Mouse (Mus musculus): ENCODE measurements around the gene Ptrhd1. TPM values are rescaled to one million over a fixed set of nuclear protein-coding genes. Genes with fewer than 3 reads are reported as not detected.

Gene Ptrhd1
- polyA plus RNA-seq, 1 experiment from 2014 or later = 6.4 TPM

DNA sequence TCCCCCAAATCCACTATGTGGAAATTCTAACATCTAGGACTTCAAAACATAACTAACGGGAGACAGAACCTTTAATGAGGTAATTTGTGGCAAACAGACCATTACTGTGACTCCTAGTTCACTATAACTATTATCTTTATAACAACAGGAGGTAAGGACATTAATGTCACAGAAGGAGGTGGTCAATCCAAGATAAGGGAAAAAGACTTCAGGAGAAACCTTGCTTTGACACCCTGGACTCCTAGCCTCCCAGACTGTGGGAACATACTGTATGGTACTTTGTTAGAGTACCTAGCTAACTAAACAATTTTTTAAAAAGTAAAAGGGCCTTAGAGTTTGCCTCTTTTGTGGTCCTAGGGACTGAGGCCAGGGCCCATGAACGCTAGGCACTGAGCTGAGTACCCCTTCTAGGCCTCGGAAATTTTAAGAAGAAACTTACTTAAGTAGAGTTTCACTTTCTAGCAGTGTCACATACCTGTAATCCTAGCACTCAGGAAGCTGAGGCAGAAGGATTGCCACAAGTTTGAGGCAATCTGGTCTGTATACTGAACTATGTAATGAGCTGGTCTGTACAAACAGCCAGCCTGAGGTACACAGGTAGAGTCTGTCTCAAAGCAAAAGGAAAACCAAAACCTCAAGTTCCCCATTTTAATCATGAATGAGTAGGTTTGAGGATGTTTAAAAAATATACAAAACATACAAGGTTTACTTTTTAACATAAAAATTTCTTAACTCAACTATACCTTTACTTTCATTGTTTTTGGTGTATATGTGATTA, 45.3 kb downstream of the Ptrhd1 start:
- no peak overlapping the region for H3K4me3 ChIP-seq (ENCODE audit: low read depth, low read length)
- H3K27ac ChIP-seq (ENCODE audit: low read depth, low read length) = no peak overlapping the region
- no peak overlapping the region for H3K4me2 ChIP-seq (ENCODE audit: low read depth, low read length)
- no peak for ATAC-seq (ENCODE audit: low read depth)
- WGBS = 92% methylated on average over 3 of the region's 3 CpGs
- no peaks in the 10 kb centered on the region for H3K27me3 ChIP-seq (ENCODE audit: control insufficient read depth, insufficient read depth, low read length)
- no peaks in the 10 kb centered on the region for H3K4me1 ChIP-seq (ENCODE audit: control insufficient read depth, insufficient read depth, low read length)
- H3K9ac ChIP-seq (replicated peaks; ENCODE audit: low read depth, low read length) = no peak overlapping the region
- H3K9me3 ChIP-seq (ENCODE audit: control insufficient read depth, low read length) = no peaks in the 10 kb centered on the region
- H3K36me3 ChIP-seq (ENCODE audit: control insufficient read depth, insufficient read depth, low read length) = peaks cover 10% of the 10 kb centered on the region

DNA sequence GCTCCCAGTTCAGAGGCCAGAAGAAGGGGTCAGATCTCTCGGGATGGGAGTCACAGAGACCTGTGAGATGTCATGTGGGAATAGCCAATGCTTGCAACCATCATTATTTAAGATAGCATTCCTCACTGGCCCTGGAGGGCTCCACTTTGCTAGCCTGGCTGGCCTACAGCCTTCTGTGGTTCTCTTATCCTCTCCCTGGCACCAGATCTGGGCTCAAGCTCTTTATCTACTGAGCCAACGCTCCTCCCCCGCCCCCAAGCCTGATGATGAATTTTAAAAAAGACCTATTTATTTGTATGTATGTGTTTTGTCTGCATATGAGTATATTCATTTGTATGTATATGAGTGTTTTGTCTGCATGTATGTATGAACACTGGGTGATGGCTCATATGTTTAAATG, 46.1 kb downstream of the Ptrhd1 start:
- Histone ChIP-seq H3K27me3 (ENCODE audit: control insufficient read depth, insufficient read depth, low read length) (no peaks in the 10 kb centered on the region), H3K27ac (ENCODE audit: low read depth, low read length) (no peak overlapping the region), H3K9ac (replicated peaks; ENCODE audit: low read depth, low read length) (no peak overlapping the region), H3K4me1 (ENCODE audit: control insufficient read depth, insufficient read depth, low read length) (no peaks in the 10 kb centered on the region), H3K4me3 (ENCODE audit: low read depth, low read length) (no peak overlapping the region), H3K9me3 (ENCODE audit: control insufficient read depth, low read length) (no peaks in the 10 kb centered on the region), H3K36me3 (ENCODE audit: control insufficient read depth, insufficient read depth, low read length) (peaks cover 5% of the 10 kb centered on the region), H3K4me2 (ENCODE audit: low read depth, low read length) (no peak overlapping the region)
- WGBS = 96% methylated on average over 3 of the region's 3 CpGs
- ATAC-seq (ENCODE audit: low read depth) = no peak

DNA sequence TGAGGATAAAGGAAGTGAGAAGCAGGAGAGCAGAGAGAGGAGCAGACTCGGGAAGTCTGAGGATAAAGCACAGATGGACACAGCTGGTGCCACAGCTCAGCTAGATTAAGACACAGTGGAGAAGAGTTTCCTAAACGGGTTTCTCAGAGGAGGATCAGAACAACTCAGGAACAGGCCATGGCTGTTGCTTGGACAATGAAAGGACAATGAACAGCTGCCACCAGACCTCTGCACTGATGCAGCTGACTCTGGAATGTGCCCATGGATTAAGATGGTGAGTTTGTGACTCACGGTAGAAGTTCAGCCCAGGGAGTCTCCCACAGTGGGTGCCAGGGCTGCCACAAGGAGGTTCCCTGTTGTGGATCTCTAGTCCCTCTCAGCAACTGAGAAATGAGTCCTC, 51.4 kb downstream of the Ptrhd1 start:
- H3K4me2 ChIP-seq (ENCODE audit: low read depth, low read length) = no peak overlapping the region
- H3K9me3 ChIP-seq (ENCODE audit: control insufficient read depth, low read length) = no peaks in the 10 kb centered on the region
- H3K36me3 ChIP-seq (ENCODE audit: control insufficient read depth, insufficient read depth, low read length) = 0 out of 2 replicates have a peak, but pooled peaks cover 7% of the 10 kb centered on the region
- H3K27me3 ChIP-seq (ENCODE audit: control insufficient read depth, insufficient read depth, low read length) = no peaks in the 10 kb centered on the region
- H3K4me1 ChIP-seq (ENCODE audit: control insufficient read depth, insufficient read depth, low read length) = no peaks in the 10 kb centered on the region
- no peak overlapping the region for H3K4me3 ChIP-seq (ENCODE audit: low read depth, low read length)
- no peak for ATAC-seq (ENCODE audit: low read depth)
- no peak overlapping the region for H3K9ac ChIP-seq (replicated peaks; ENCODE audit: low read depth, low read length)
- H3K27ac ChIP-seq (ENCODE audit: low read depth, low read length) = no peak overlapping the region
- WGBS = 53% methylated on average over 3 of the region's 3 CpGs

Other genes starting within 250 kb of the Ptrhd1 start
- 33.1 and 39.8 TPM in 2 replicates for gene Efr3b, start 195.1 kb upstream of the Ptrhd1 start, polyA plus RNA-seq (2014; fragmentation: Nextera tagmentation; extraction: Ambion mirVana)
- 21.6 and 25.6 TPM in 2 replicates for gene Dnajc27, start 151.4 kb upstream of the Ptrhd1 start, polyA plus RNA-seq (2014; fragmentation: Nextera tagmentation; extraction: Ambion mirVana)
- 9.7 and 11.3 TPM in 2 replicates for gene Adcy3, start 100.9 kb upstream of the Ptrhd1 start, polyA plus RNA-seq (2014; fragmentation: Nextera tagmentation; extraction: Ambion mirVana)
- gene Cenpo, start 267 bp downstream of the Ptrhd1 start, polyA plus RNA-seq (2014; fragmentation: Nextera tagmentation; extraction: Ambion mirVana) = 7.5 and 8.6 TPM in 2 replicates
- 19.0 and 24.0 TPM in 2 replicates for gene Ncoa1, start 243.2 kb downstream of the Ptrhd1 start, polyA plus RNA-seq (2014; fragmentation: Nextera tagmentation; extraction: Ambion mirVana)